Mouse (Mus musculus): Measurements from ENCODE around the gene Gm7247.
"Not testable (repeated sequence)": the region's sequence is repeated elsewhere in the genome, so short reads cannot be mapped to it uniquely, and the experiment has no call there.

GRCm38 (mm10) chr14:51480278-51480677 is 118.7 kb downstream of the Gm7247 start:
- TF ChIP-seq CTCF (conservative IDR thresholded peaks at IDR 0.05; ENCODE audit: insufficient read depth, insufficient read length, low read depth, low read length): 0 out of 2 replicates have a peak, but pooled peaks have one; percentile 3
- not testable (repeated sequence) for TF ChIP-seq POLR2A (IDR thresholded peaks at IDR 0.05; ENCODE audit: low read depth, low read length)
